Mouse (Mus musculus): ENCODE data around the gene Rock2. TPM values are rescaled to one million over a fixed set of nuclear protein-coding genes. Genes with fewer than 3 reads are reported as not detected.

Gene Rock2
- polyA plus RNA-seq, 1 experiment from 2014 or later = 15.7 TPM

DNA sequence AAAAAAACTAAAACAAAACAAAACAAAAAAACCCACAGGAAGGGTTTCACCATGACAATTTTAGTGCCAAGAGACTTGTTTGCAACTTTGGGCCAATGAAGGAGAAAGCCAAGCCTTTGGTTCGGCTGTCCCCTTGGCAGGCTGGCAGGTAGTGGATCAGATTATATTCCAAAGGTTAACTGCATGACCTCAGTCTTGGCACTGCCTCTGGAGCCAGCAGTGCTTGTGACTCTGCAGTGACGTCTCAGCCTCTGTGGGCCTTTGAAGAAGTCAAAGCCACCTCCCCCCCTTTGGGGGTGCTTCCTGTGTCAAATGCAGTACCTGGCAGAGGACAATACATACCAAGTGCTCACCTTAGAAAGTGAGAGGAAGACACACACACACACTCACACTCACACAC, 20.6 kb upstream of the Rock2 start:
- 55% methylated on average over 2 of the region's 2 CpGs for WGBS
- Histone ChIP-seq H3K27me3 (no peaks in the 10 kb centered on the region), H3K36me3 (no peaks in the 10 kb centered on the region)

DNA sequence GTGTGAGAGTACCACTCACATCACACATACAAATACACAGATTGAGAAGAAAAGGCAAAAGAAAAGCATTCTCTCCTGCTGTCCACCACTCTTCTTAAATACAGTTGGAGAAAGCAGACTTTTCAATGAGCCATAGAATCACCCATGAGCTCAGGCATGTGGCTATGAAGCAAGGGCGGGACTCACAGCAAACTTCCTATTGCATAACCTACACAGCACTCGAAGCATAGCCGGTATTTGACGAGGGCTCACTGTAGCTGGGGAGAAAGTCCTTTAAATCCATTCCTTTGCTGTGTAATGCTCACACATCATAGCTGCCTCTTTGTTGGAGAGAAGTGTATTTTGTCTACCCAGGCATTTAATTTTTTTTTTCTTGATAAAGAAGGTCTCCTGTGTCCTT, 19.4 kb upstream of the Rock2 start:
- H3K4me2 ChIP-seq (replicated peaks) = no peak overlapping the region
- no peak for ATAC-seq
- WGBS = 77% methylated on average over 4 of the region's 4 CpGs
- peaks cover 7% of the 10 kb centered on the region for H3K4me1 ChIP-seq (replicated peaks)
- H3K27ac ChIP-seq = no peak overlapping the region
- no peak overlapping the region for H3K4me3 ChIP-seq (replicated peaks)
- no peak overlapping the region for H3K9ac ChIP-seq (replicated peaks)
- H3K9me3 ChIP-seq = no peaks in the 10 kb centered on the region
- H3K36me3 ChIP-seq = no peaks in the 10 kb centered on the region
- H3K27me3 ChIP-seq = no peaks in the 10 kb centered on the region

More for the DNA sequence above, 20.6 kb upstream of the Rock2 start:
- Histone ChIP-seq H3K9ac (replicated peaks) (no peak overlapping the region), H3K9me3 (no peaks in the 10 kb centered on the region), H3K4me3 (replicated peaks) (no peak overlapping the region), H3K27ac (no peak overlapping the region), H3K4me1 (replicated peaks) (peaks cover 12% of the 10 kb centered on the region), H3K4me2 (replicated peaks) (no peak overlapping the region)
- no peak for ATAC-seq

DNA sequence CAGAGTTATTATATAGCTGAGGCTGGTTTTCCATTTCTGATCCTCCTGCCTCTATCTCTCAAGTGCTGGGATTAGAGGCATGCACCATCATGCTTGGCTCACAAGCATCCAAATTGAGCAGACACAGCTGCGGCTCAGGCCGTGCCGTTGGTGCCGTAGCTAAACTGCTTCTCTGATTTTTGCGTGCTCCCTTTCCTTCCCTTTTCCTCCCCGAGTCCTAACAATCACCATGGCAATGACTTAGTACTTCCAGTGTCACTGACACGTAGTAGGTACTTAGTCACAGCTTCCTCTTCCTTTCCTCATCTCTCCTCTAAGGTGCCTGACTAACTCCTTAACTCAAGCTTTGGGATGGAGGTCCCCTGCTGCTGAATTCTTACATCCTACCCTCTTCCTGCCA, 19.0 kb upstream of the Rock2 start:
- Histone ChIP-seq H3K27ac (no peak overlapping the region), H3K9ac (replicated peaks) (no peak overlapping the region), H3K4me2 (replicated peaks) (no peak overlapping the region), H3K9me3 (no peaks in the 10 kb centered on the region), H3K27me3 (no peaks in the 10 kb centered on the region), H3K36me3 (no peaks in the 10 kb centered on the region), H3K4me3 (replicated peaks) (no peak overlapping the region), H3K4me1 (replicated peaks) (0 out of 2 replicates have a peak, but pooled peaks cover 4% of the 10 kb centered on the region)
- no peak for ATAC-seq
- 72% methylated on average over 7 of the region's 7 CpGs for WGBS

DNA sequence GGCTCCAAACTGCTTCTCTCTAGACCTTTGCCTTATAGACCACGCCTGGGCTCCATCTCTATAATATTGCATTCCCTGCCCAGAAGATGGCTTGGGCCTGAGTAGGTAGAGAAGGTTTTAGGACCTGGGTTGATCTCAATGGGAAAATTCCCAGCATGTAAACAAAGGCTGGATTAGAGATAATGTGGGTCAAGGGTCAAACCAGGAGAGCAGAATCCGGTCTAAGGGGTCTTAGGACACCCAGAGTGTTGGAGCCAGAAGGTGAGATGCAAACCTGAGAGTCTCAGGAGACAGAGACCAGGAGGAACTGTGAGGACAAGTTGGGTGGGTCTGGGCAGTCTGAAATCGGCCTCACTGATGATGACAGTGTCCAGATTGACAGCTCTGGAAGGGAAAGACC, 18.0 kb upstream of the Rock2 start:
- no peaks in the 10 kb centered on the region for H3K27me3 ChIP-seq
- no peak overlapping the region for H3K4me3 ChIP-seq (replicated peaks)
- no peaks in the 10 kb centered on the region for H3K9me3 ChIP-seq
- H3K9ac ChIP-seq (replicated peaks) = no peak overlapping the region
- H3K36me3 ChIP-seq = no peaks in the 10 kb centered on the region
- WGBS = 39% methylated on average over 3 of the region's 3 CpGs
- 0 out of 2 replicates have a peak, but pooled peaks cover 4% of the 10 kb centered on the region for H3K4me1 ChIP-seq (replicated peaks)
- no peak overlapping the region for H3K4me2 ChIP-seq (replicated peaks)
- ATAC-seq = no peak
- no peak overlapping the region for H3K27ac ChIP-seq

GRCm38 (mm10) chr12:16877141-16877540, 17.6 kb upstream of the Rock2 start:
- no peak for ATAC-seq
- Histone ChIP-seq H3K27ac (no peak overlapping the region), H3K4me2 (replicated peaks) (no peak overlapping the region), H3K36me3 (no peaks in the 10 kb centered on the region), H3K9me3 (no peaks in the 10 kb centered on the region), H3K4me3 (replicated peaks) (no peak overlapping the region), H3K27me3 (no peaks in the 10 kb centered on the region), H3K9ac (replicated peaks) (no peak overlapping the region), H3K4me1 (replicated peaks) (0 out of 2 replicates have a peak, but pooled peaks cover 4% of the 10 kb centered on the region)
- 66% methylated on average over 5 of the region's 5 CpGs for WGBS

GRCm38 (mm10) chr12:16877679-16878078, 17.0 kb upstream of the Rock2 start:
- H3K4me3 ChIP-seq (replicated peaks) = no peak overlapping the region
- 0 out of 2 replicates have a peak, but pooled peaks cover 4% of the 10 kb centered on the region for H3K4me1 ChIP-seq (replicated peaks)
- no peak overlapping the region for H3K4me2 ChIP-seq (replicated peaks)
- no peak for ATAC-seq
- no peaks in the 10 kb centered on the region for H3K27me3 ChIP-seq
- WGBS = 55% methylated on average over 1 of the region's 1 CpGs
- H3K9me3 ChIP-seq = no peaks in the 10 kb centered on the region
- no peak overlapping the region for H3K27ac ChIP-seq
- no peaks in the 10 kb centered on the region for H3K36me3 ChIP-seq
- no peak overlapping the region for H3K9ac ChIP-seq (replicated peaks)

GRCm38 (mm10) chr12:16879369-16879768, 15.3 kb upstream of the Rock2 start:
- WGBS = 84% methylated on average over 1 of the region's 1 CpGs
- no peaks in the 10 kb centered on the region for H3K9me3 ChIP-seq
- no peak overlapping the region for H3K9ac ChIP-seq (replicated peaks)
- H3K4me2 ChIP-seq (replicated peaks) = no peak overlapping the region
- no peak overlapping the region for H3K27ac ChIP-seq
- H3K36me3 ChIP-seq = no peaks in the 10 kb centered on the region
- ATAC-seq = no peak
- H3K4me3 ChIP-seq (replicated peaks) = no peak overlapping the region
- no peaks in the 10 kb centered on the region for H3K27me3 ChIP-seq
- 0 out of 2 replicates have a peak, but pooled peaks cover 7% of the 10 kb centered on the region for H3K4me1 ChIP-seq (replicated peaks)

DNA sequence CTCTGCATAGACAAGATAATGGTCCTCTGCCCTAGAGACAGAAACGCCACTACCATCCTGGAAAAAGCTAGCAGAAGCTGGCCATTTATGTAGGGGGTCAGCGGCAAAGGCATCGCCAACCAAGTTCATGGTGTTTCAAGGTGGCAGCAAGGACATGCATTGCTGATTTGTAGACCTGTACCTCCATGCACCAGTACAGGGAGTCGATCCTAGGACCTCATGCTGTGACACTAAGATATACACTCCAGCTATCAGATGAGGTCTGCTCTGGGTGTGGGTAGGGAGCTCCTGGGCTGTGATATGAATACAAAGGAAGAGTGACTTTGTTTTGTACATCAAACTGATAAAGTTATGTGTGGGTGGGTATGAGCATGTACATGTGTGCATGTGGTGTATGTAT, 14.6 kb upstream of the Rock2 start:
- ATAC-seq = no peak
- Histone ChIP-seq H3K9me3 (no peaks in the 10 kb centered on the region), H3K27ac (no peak overlapping the region), H3K4me1 (replicated peaks) (0 out of 2 replicates have a peak, but pooled peaks cover 5% of the 10 kb centered on the region), H3K9ac (replicated peaks) (no peak overlapping the region), H3K27me3 (no peaks in the 10 kb centered on the region), H3K4me2 (replicated peaks) (no peak overlapping the region), H3K36me3 (no peaks in the 10 kb centered on the region), H3K4me3 (replicated peaks) (no peak overlapping the region)
- 92% methylated on average over 4 of the region's 4 CpGs for WGBS

GRCm38 (mm10) chr12:16882442-16882841, 12.3 kb upstream of the Rock2 start:
- Histone ChIP-seq H3K9me3 (no peaks in the 10 kb centered on the region), H3K27ac (no peak overlapping the region), H3K4me1 (replicated peaks) (0 out of 2 replicates have a peak, but pooled peaks cover 3% of the 10 kb centered on the region), H3K4me2 (replicated peaks) (no peak overlapping the region), H3K9ac (replicated peaks) (no peak overlapping the region), H3K4me3 (replicated peaks) (no peak overlapping the region), H3K36me3 (no peaks in the 10 kb centered on the region), H3K27me3 (no peaks in the 10 kb centered on the region)
- WGBS = 97% methylated on average over 3 of the region's 3 CpGs
- ATAC-seq = no peak

- 65% methylated on average over 7 of the region's 7 CpGs for WGBS
Observed at GRCm38 (mm10) chr12:16883111-16883510, 11.6 kb upstream of the Rock2 start.

DNA sequence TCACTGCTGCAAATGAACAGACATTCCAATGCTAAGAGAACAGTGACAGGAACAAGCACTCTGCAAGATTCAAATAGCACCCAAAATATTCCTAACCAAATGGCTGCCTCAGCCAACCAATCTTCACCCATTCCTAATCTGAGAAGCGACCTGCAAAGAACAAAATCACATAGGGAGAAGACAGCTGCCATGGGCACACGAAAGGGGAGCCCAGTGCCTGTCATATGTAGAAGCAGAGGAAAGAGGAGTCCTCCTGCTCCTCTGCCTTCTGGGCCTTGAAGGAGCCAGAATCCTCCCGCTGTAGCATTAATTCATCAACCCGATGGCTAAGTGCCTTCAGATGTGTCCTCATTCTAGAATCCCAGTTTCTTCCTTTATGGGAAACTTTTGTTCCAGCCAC, 10.2 kb upstream of the Rock2 start:
- Histone ChIP-seq H3K9ac (replicated peaks) (no peak overlapping the region), H3K27ac (no peak overlapping the region), H3K4me3 (replicated peaks) (no peak overlapping the region), H3K36me3 (no peaks in the 10 kb centered on the region), H3K9me3 (no peaks in the 10 kb centered on the region), H3K27me3 (no peaks in the 10 kb centered on the region), H3K4me1 (replicated peaks) (0 out of 2 replicates have a peak, but pooled peaks cover 3% of the 10 kb centered on the region), H3K4me2 (replicated peaks) (no peak overlapping the region)
- WGBS = 92% methylated on average over 4 of the region's 4 CpGs
- ATAC-seq = no peak

More at GRCm38 (mm10) chr12:16883111-16883510, 11.6 kb upstream of the Rock2 start:
- H3K36me3 ChIP-seq = no peaks in the 10 kb centered on the region
- no peak overlapping the region for H3K4me2 ChIP-seq (replicated peaks)
- H3K27me3 ChIP-seq = no peaks in the 10 kb centered on the region
- no peak overlapping the region for H3K27ac ChIP-seq
- 0 out of 2 replicates have a peak, but pooled peaks cover 3% of the 10 kb centered on the region for H3K4me1 ChIP-seq (replicated peaks)
- no peaks in the 10 kb centered on the region for H3K9me3 ChIP-seq
- ATAC-seq = no peak
- no peak overlapping the region for H3K9ac ChIP-seq (replicated peaks)
- H3K4me3 ChIP-seq (replicated peaks) = no peak overlapping the region

DNA sequence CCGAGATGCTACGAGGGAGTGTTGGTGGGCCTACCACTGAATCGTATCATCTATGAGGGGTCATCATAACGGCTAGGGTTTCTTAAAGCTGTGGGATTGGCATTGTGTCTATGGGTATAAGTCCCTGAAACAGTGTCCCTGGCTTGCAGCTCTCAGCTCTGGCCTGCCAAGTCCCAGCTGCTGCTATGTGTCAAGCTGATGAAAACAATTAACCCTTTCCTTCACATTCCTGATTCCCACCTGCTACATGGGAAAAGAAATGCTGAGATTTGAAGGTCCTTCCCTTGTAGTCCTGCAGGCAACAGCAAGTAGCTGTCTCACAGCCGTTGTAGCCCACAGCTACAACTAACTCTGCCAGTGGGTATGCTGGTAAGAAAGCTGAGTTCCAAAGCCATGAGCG, 8.3 kb upstream of the Rock2 start:
- H3K4me3 ChIP-seq (replicated peaks) = no peak overlapping the region
- no peak for ATAC-seq
- H3K27me3 ChIP-seq = no peaks in the 10 kb centered on the region
- WGBS = 94% methylated on average over 6 of the region's 6 CpGs
- H3K9me3 ChIP-seq = no peaks in the 10 kb centered on the region
- 0 out of 2 replicates have a peak, but pooled peaks cover 3% of the 10 kb centered on the region for H3K4me1 ChIP-seq (replicated peaks)
- H3K27ac ChIP-seq = no peak overlapping the region
- H3K4me2 ChIP-seq (replicated peaks) = no peak overlapping the region
- no peak overlapping the region for H3K9ac ChIP-seq (replicated peaks)
- H3K36me3 ChIP-seq = no peaks in the 10 kb centered on the region

- Histone ChIP-seq H3K9ac (replicated peaks) (no peak overlapping the region), H3K9me3 (no peaks in the 10 kb centered on the region), H3K4me1 (replicated peaks) (peaks cover 28% of the 10 kb centered on the region), H3K36me3 (no peaks in the 10 kb centered on the region), H3K4me3 (replicated peaks) (no peak overlapping the region), H3K27me3 (no peaks in the 10 kb centered on the region), H3K4me2 (replicated peaks) (no peak overlapping the region), H3K27ac (no peak overlapping the region)
- 81% methylated on average over 2 of the region's 2 CpGs for WGBS
- no peak for ATAC-seq
Observed at GRCm38 (mm10) chr12:16893039-16893438, 1.7 kb upstream of the Rock2 start.

All from midbrain, embryonic 13.5 days (tissue).